In the genomic region with DNA sequence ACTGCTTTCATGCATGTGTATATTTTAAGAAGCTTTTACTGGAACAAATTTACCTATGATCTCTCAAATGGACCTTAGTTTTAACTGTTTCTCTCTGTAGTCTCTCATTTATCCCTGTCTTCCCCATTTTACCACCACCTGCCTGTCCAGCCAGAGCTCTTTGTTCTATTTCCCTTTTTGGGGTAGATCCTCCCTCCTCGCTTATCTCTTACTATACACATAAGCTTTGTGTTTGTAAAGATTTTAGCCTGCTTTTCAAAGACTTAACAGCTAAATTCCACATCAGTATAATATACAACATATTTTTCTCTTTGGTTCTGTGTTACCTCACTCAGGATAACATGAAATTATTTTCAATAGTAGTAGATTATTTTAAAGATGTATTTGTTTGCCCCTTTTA, we compare ENCODE assay signal across 30 mouse cellular contexts.
"Had no signal": no experiment of that assay in that cellular context is flagged by ENCODE, and none has a peak within 500 bp of the region (broad histone marks: within the 10 kb centered on the region; RNA-seq: fewer than 3 reads in every experiment).

No protein-coding gene starts in this region.

- H3K4me1 ChIP-seq: limb, embryonic 10.5 days; limb, embryonic 12.5 days; limb, embryonic 13.5 days; limb, embryonic 15.5 days; liver, embryonic 12.5 days; liver, embryonic 13.5 days; liver, embryonic 15.5 days; lung, embryonic 15.5 days; megakaryocyte, embryonic 14.5 days; midbrain, embryonic 10.5 days; midbrain, embryonic 12.5 days; midbrain, embryonic 13.5 days; midbrain, embryonic 15.5 days; neural tube, embryonic 12.5 days had no signal

- H3K4me3 ChIP-seq: limb, embryonic 10.5 days; limb, embryonic 12.5 days; limb, embryonic 13.5 days; limb, embryonic 15.5 days; liver, embryonic 12.5 days; liver, embryonic 13.5 days; liver, embryonic 15.5 days; lung, embryonic 15.5 days; megakaryocyte, embryonic 14.5 days; midbrain, embryonic 10.5 days; midbrain, embryonic 12.5 days; midbrain, embryonic 13.5 days; midbrain, embryonic 15.5 days; myocyte; neural tube, embryonic 12.5 days had no signal

- ATAC-seq: liver, embryonic 12.5 days; liver, postnatal 0 days; lung, postnatal 0 days; midbrain, embryonic 13.5 days; midbrain, embryonic 15.5 days; midbrain, embryonic 16.5 days had no signal

- DNase-seq: left cerebral cortex, postnatal 4 days; liver; liver, embryonic 13.5 days; liver, postnatal 0 days; lung, adult 18-20 months; lung, adult 2 months; lung, embryonic 14.5 days; lung, postnatal 10 days; lung, postnatal 14 days; lung, postnatal 36 days; lung, postnatal 4 days; midbrain, embryonic 14.5 days had no signal

- H3K36me3 ChIP-seq: limb, embryonic 10.5 days; limb, embryonic 12.5 days; limb, embryonic 13.5 days; limb, embryonic 15.5 days; liver, embryonic 12.5 days; liver, embryonic 13.5 days; liver, embryonic 15.5 days; lung, embryonic 15.5 days; midbrain, embryonic 10.5 days; midbrain, embryonic 12.5 days; midbrain, embryonic 13.5 days; midbrain, embryonic 15.5 days; neural tube, embryonic 12.5 days had no signal

- H3K9me3 ChIP-seq: limb, embryonic 10.5 days; limb, embryonic 12.5 days; limb, embryonic 13.5 days; limb, embryonic 15.5 days; liver, embryonic 12.5 days; liver, embryonic 13.5 days; liver, embryonic 15.5 days; lung, embryonic 15.5 days; megakaryocyte, embryonic 14.5 days; midbrain, embryonic 10.5 days; midbrain, embryonic 12.5 days; midbrain, embryonic 13.5 days; midbrain, embryonic 15.5 days; neural tube, embryonic 12.5 days had no signal

- H3K9ac ChIP-seq: limb, embryonic 12.5 days; limb, embryonic 13.5 days; limb, embryonic 15.5 days; liver, embryonic 12.5 days; liver, embryonic 13.5 days; liver, embryonic 14.5 days; liver, embryonic 15.5 days; liver, postnatal 0 days; lung, embryonic 14.5 days; lung, embryonic 15.5 days; midbrain, embryonic 12.5 days; midbrain, embryonic 13.5 days; midbrain, embryonic 15.5 days; neural tube, embryonic 12.5 days had no signal

- H3K27ac ChIP-seq: limb, embryonic 10.5 days; limb, embryonic 12.5 days; limb, embryonic 13.5 days; limb, embryonic 15.5 days; liver, embryonic 12.5 days; liver, embryonic 13.5 days; liver, embryonic 14.5 days; liver, embryonic 15.5 days; lung, embryonic 15.5 days; macrophage; midbrain, embryonic 10.5 days; midbrain, embryonic 12.5 days; midbrain, embryonic 13.5 days; midbrain, embryonic 15.5 days; neural tube, embryonic 12.5 days had no signal

- H3K27me3 ChIP-seq: limb, embryonic 12.5 days; limb, embryonic 13.5 days; limb, embryonic 15.5 days; liver, embryonic 12.5 days; liver, embryonic 13.5 days; liver, embryonic 15.5 days; lung, embryonic 15.5 days; megakaryocyte, embryonic 14.5 days; midbrain, embryonic 12.5 days; midbrain, embryonic 13.5 days; midbrain, embryonic 15.5 days; neural tube, embryonic 12.5 days had no signal
